Mouse (Mus musculus): ENCODE measurements around the gene Trim71.

Gene Trim71

DNA sequence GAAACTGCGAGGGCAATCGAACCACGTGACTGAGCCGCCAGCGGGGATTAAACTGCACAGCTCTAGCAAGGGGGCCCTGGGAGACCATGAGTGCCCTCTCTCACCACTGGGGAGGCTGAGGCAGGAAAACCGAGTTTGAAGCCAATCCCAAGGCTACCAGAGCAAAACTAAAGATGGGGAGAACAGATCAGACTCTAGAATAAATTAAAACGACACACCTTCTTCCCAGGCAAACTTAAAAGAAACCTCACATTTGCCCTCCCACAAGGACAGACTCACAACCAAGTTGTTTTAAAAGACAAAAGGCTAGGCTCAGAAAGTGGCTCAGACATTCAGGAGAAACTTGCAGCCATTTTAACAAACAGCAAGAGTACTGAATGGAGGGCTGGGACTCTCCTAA, 7.1 kb downstream of the Trim71 start:
- DNase-seq (ENCODE audit: low spot score) = no peak

DNA sequence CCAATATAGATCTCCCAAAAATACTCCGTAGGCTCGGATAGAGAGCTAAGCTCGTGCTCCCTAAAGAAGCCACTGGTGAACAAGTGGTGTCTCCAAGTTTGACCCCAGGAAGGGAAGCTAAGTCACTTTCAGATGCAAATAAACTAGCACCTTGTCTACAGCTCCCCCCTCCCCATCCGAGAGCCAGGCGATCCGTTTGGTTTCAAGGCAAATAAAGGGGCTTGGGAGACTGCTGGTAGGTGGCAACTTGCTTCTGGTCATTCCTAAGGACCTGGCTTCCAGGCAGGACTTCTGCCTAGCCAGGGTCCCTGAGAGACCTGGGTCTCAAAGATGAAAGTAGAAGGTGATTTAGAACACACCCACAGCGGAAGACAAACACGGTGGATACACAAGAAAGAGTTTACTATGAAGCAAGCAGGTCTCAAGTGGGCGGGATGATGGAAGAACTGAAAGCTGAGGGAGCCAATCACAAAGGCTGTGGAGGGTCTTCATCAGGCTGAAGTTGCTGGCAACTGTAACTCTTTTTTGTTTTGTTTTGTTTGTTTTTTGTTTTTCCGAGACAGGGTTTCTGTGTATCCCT, 7.8 kb downstream of the Trim71 start:
- no peak for DNase-seq (ENCODE audit: low spot score)

DNA sequence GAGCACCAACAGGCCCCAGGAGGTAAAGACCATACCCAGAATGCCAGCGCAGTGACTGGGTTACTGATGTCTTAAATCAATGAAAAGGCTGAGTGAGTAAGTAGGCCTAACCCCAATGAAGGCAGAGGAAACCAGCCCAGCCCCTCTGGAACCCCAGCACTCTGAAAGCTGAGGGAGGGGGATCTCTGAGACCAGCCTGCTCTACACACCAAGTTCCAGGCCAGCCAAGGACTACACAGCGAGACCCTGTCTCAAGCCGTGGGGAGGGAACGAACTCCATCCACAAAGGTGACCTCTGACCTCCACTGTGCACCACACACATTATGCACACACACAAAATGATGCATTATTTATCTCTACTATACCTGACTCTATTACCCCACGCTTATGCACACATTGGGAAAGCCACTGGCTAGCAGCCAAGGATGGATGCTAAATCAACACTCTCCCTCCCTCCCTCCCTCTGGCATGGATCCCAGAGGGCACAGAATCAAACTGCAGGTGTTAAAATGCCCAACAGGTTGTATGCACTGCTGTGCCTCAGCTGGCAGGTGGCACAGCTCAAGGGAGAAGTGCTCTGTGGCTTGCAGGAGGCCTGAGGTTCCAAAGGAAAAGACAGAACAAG, 9.7 kb downstream of the Trim71 start:
- no peak for DNase-seq (ENCODE audit: low spot score)

DNA sequence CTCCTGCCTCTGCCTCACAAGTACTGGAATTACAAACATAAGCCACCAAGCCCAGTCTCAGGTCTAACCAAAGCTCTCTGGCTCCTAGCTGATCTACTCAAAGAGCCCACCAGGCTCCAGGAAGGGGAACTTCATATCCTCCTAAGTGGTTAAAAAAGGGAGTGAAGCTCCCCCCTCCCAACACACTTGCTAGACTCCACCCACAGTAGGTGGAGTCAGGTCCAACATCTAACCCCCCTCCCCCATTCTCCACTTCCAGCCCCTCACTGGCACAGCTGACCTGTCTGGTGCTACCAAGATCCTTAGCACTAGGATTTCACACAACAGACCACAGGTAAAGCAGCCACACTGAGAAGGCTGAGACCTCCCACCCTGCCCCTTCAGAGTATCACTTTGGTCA, 10.3 kb downstream of the Trim71 start:
- no peak for DNase-seq (ENCODE audit: low spot score)

DNA sequence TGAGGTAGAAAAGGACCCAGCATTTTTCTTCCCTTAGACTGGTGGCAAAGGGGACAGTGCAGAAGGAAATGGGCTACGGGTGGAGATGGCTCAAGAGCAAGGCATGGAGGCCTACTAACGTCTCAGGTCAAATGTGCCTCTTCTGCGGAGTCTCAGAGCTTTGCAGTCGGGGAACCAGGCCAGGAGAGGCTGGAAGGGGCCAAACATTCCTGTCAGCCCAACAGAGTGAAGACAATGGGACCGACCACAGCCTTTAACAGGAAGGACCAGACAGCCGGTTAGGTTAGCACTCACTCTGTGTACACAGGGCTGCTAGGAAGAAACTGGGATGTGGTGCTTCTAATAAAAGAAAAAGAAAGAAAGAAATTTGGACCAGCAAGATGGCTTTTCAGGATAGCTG, 14.1 kb downstream of the Trim71 start:
- no peak for DNase-seq (ENCODE audit: low spot score)

DNA sequence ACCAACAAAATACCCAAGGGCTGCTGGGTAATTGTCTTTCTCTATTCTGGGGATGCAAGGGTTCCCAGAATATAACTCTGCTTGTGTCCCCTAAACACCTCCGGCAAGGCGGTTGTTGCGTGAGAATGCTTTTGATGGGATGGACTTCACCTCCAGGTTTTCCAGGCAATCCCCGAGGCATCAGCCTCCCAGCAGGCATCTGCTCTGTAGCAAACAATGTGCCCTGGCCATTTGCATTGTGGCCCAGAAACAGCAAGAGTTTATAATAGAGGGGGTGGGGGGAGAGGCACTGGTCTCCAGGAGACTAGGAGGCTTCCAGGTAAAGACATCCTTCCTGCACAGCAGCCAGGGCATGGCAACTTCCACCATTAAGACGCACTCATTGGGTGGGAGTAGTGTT, 15.1 kb downstream of the Trim71 start:
- no peak for DNase-seq (ENCODE audit: low spot score)

DNA sequence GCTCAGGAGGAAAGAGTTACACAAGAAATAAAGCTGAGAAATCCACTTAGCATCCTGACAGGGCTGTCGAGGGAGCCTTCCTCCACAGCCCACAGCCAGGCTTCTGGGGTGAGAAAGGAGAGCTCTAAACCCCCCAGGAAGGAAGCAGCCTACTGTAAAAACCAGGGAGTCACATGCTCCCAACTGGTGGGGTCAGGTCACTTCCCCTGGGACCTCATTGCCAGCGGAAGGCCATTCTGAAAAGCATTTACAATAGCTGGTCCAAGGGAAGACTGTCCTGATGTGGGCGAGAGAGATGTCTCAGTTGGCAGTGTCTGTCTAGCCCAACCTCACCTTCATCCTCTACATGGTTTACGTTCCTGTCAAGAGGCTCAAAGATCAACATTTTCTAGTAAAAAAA, 15.7 kb downstream of the Trim71 start:
- DNase-seq (ENCODE audit: low spot score) = no peak

DNA sequence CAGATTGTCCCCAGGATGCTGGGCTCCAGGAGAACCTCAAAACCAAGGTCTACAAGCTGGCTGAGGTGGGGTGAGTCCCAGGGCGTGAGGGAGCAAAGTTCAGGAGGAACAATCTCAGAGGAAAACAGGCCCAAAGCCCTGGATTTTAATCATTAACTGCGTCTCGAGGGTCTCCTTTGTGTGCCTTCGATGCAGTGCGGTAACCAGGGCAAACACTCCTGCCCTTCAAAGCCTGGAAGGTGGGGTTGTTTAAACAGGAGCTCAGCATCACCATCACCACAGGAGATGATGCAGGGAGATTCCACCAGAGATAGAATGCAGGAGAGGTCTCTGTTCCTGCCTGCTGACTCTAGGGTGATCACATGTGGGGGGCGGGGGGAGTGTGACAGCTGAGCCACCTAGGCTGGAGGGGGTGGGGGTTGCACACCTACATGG, 16.5 kb downstream of the Trim71 start:
- no peak for DNase-seq (ENCODE audit: low spot score)

DNA sequence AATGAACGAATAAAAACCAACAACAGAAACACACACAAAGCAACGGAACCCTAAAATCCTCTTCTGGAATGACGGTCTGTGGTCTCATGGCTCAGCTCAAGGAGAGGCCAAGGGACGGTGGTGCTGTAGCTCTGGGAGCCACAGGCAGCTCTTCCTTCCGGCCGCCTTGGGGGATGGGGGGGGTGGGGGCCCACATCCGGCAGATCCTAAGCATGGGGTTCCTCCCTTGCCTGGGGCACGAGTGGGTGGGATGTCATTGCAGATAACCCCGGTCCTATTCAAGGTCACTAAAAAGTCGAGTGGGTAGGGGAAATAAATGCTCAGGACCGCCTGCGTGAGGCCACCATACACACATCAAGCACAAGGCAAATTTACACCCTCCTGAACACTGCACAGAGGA, 17.4 kb downstream of the Trim71 start:
- no peak for DNase-seq (ENCODE audit: low spot score)

DNA sequence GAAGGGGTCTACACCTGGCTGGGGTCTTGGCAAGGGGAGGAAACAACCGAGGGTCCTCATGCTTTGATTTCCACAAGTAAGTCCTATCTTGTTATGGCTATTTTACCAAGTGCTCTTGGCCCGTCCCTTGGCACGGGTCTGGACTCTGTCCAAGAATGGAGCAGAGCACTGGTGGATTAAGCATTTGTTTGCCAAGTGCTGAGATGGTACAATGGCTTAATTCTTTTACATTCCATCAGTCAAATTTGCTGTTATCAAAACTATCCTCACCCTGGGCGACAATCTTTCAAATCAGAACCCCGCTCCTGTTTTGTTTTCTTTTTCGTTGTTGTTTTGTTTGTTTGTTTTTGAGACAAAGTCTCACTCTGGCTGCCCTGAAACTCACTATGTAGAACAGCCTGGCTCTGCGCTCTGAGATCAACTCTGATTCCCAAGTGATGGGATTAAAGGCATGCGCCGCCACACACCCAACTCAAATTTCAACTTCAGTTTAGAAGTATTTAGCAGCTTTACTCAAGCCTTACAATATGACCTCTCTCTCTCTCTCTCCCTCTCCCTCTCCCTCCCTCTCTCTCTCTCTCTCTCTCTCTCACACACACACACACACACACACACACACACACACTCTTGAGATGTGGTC, 19.3 kb downstream of the Trim71 start:
- DNase-seq (ENCODE audit: low spot score) = no peak

DNA sequence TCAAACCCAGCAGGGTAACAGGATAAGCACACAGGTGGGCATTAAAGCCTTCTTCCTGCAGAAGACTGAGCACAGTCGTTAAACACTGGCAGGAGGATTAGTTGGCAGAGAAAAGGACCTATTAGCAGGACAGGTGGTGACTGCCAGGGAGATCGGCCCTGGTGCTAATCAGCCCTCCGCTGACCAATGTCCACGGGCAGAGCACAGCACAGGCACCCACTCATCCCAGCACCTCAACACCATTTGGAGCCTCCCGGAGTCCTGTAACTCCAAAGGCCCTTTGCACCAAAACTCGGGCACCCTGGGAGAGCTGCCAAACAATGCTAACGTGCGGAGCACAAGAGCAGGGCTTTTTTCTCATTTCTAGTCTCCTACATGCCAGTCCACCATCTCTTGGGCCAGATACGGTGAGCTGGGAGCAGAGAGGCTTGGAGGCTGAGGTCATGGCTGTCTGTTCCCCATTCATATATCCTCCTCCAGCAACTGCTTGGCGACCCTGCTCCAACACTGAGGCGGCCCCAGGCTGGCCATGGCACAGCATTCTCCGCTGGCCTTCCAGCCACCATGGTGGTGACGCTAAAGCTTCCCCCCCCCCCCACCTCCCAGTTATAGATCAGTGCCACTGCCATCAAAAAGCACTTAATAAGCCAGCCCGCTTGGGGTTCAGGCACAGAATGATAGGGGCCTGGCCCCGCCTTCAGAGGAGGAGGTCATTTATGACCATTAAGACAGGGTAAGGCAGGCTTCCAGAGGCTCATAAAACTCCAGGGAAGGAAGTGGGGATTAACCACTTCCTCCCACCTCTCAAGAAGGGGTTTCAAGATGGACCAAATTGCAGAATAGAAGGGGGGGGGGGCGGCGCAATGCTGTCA, 20.1 kb downstream of the Trim71 start:
- no peak for DNase-seq (ENCODE audit: low spot score)

DNA sequence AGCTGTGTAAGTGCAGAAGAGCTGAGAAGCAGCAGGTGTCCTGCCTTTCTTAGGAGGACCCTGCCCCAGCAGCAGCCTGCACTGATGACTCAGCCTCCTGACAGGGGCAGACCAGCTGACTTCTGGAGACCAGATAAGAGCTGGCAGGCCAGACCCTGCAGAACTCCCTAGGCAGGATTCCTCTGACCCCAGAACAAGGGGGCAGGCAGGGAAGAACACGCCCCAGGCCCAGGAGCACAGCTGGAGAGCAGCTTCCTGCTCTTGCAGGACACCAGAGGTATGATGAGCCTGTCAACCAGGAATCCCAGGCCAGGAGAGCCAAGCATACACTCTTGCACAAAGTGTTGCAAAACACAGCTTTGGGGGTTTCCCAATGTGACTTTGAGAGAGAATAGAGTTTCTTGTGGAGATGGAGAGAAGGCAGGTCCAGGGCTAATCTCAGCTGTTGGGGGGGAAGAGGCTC, 22.9 kb downstream of the Trim71 start:
- no peak for DNase-seq (ENCODE audit: low spot score)

DNA sequence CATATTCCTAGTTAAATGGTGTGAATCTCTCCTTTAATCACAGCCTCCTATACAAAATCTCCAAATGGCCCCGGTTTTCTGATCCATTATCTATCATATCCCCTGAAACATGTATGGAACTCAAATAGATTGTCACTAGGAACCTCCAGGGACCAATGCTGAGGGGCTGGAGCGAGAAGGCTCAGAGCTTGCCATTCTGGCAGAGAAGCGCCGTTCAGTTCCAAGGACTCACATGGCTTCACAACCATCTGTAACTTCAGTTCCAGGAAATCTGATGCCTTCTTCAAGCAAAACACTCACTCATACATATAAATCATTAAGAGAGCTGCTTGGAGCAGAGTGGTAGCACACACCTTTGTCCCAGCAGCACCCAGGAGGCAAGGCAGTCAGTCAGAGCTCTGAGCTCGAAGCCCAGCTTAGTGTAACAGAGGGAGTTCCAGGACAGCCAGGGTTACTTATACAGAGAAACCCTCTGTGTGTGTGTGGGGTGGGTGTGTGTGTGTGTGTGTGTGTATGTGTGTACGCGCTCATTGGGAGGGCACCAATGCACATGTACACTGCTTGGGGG, 25.1 kb downstream of the Trim71 start:
- DNase-seq (ENCODE audit: low spot score) = no peak

DNA sequence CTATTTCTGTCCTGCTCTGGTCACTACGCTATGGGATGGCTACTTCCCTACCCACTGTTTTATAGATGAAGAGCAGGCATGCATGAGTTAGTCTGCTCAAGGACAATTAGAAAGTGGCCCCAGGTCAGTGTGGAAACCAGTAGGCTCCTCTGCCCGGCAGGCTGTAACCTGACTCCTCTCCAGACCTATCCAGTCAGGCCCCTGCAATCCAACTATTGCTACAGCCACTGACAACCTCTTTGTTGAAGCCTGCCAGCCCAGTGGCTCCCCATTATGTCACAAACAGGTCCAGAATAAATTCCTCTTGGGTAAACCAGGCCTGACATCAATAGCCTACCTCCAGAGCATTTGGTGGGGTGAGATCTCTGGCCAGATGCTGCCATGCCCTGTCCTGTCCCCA, 27.5 kb downstream of the Trim71 start:
- DNase-seq (ENCODE audit: low spot score) = no peak

DNA sequence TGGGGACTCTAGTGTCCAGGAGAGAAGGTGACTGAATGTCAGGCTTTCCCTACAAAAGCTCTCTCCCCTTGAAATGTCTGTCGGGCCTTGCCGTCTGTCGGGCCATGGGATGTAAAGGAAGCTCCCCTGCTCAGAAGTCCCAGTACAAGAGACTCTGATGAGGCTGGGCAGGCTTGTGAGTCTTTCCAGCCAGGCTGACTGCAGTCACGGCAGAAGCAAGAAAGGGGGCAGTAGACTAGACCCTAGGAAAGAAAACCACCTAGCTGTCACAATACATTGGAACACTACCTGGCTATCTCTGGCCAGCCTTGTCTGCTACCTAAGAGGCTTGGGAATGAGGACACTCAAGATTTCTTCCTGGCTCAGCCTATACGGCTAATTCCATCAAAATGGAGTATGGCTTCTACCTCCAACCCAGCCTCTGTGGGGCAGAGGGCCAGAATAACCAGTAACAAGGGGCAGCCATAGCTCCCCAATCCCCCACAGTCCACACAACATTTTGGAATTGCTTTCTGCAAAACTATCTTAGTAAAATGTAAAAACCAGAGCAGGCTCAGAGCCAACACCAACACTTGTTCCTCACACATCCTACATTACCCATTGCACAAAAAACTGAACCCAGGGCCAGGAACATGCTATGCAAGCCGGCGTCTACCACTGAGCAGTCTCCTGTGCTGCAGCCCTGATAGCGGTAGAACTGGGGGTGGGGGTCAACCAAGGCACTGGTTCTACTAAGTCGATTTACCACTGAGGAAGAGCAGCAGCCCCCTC, 29.2 kb downstream of the Trim71 start:
- no peak for DNase-seq (ENCODE audit: low spot score)

DNA sequence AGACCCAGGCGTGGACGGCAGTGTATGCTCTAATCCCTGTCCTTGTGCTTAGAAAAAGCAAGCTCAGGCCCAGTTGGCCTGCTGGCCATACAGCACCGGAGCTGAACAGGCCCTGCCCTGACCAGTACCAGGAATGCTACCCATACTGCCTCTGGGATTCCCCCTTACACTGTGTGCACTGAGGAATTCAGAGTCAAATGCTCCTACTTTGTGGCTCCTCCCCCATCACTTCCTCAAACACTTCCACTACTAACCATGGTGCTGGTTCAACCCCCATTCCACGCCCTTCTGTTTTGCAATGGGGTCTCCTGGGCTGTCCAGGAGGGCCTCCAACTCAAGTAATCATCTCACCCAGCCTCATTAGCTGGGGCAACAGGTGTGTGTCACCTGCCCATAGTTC, 30.3 kb downstream of the Trim71 start:
- no peak for DNase-seq (ENCODE audit: low spot score)

DNA sequence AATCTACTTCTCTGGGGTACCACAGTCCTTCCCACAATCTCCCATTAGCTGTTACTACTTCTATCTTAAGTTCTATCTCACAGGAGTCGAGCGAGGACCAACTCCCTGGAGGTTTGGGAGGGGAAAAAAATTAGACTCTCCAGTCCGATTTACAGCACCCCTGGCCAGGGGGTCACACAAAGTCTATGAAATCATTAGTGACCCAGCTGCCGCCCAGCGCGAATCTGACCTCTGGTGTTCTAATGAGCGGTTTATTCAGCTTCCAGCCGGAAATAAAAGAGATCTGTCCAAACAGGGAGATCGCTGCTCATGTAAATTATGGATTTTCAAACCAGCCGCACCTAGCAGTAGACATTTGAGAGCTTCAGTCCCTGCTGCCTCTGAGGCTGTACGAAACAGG, 32.9 kb downstream of the Trim71 start:
- no peak for DNase-seq (ENCODE audit: low spot score)

DNA sequence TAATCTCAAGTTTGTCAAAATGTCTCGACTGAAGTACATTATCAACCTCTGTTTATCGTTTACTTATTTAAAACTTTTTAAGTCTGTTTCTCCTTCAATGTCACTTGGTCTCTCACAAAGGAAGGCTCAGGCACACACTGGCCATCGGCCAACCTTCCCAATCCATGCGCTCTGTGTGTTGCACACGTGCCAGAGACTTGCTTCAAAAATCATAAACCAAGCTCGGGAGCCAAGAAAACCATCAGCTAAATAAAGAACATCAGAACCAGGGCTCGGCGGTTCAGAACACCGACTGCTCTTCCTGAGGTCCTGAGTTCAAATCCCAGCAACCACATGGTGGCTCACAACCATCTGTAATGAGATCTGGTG, 35.5 kb downstream of the Trim71 start:
- DNase-seq (ENCODE audit: low spot score) = no peak

DNA sequence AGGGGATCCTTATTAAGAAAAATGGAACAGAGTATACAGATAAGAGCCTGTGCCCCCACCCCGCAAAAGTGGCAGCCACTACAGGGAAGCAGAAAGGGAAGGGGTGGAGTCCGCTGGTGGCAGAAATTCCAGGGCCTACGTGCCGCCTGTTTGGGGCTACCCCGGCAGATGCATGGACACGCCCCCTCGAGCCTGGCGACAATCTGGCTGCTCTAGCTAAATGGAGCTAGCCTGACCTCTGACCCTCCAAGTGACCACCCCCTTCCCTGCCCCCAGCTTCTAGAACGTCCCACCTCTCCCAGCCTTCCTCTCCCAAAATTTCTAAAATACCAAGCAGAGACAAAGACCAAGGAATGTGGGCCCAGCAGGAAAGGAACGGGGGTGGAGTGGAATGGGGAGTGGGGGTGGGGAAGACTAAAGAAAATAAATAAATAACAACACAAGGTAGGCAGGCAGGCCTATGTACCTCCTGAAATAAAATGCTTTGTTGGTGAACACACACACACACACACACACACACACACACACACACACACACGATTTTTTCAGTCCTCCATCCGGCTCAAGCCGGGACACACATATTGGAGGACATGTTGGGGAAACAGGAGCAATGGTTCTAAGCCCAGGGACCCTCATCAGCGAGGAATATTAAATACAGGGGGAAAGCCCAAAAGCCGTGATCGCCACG, 36.0 kb downstream of the Trim71 start:
- no peak for DNase-seq (ENCODE audit: low spot score)

DNA sequence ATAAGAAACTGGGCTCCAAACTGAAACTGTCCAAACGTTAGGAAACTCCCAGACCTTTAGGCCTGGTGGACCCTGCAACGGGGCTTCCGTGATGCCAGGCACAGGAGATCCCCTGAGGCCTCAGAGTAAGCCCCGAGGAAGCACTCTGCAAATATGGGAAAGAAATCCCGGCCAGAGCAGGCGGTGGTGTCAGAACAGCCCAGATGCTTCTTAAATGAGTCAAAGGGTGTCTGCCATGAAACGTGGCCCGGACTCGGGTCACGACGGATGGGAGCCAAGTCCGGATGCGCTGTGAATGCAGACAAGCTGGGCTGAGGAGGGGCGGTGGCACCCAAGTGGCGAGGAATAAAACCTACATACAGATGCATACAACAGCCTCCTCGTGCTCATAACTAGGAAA, 37.1 kb downstream of the Trim71 start:
- DNase-seq (ENCODE audit: low spot score) = no peak

DNA sequence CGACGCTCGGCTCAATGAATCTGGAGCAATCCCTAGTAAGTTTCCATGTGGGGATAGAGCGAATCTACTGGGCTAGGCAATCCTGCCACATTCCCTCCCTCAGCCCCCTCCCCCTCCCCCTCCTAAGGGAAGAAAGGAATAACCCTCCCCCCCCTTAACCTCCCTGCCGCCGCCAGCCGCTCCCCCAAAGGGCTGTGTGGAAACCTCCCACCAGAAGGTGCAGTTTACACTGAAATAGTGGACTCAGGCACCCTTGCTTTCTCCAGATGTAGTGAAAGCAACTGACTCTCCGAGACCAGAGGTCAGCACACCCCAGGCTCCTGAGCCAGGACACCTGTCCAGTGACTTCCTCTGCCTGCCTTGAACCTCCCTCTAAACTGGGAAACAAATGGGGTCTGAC, 37.6 kb downstream of the Trim71 start:
- DNase-seq (ENCODE audit: low spot score) = no peak

All from spleen, adult 12 weeks (tissue).